Mouse (Mus musculus): Measurements from ENCODE around the gene Tasp1. TPM values are rescaled to one million over a fixed set of nuclear protein-coding genes. Genes with fewer than 3 reads are reported as not detected.
"Not testable (repeated sequence)": the region's sequence is repeated elsewhere in the genome, so short reads cannot be mapped to it uniquely, and the experiment has no call there.

Tasp1 gene
- total RNA-seq, 2 experiments from 2014 or later = 35.8 to 41.4 TPM

- no peak for DNase-seq (ENCODE audit: extremely low spot score in 1 of 2, low spot score in 2 of 2)
- no peak for TF ChIP-seq CTCF (IDR thresholded peaks at IDR 0.05)
- intact Hi-C loops (cut with DNase I) = no loop called here
- Histone ChIP-seq H3K4me3 (no peak overlapping the region), H3K27ac (no peak overlapping the region)
These were observed 14.4 kb upstream of the Tasp1 start for GRCm38 (mm10) chr2:140080747-140081577.

- H3K27ac ChIP-seq; H3K4me3 ChIP-seq; DNase-seq (ENCODE audit: extremely low spot score in 1 of 2, low spot score in 2 of 2); intact Hi-C loops (cut with DNase I): not testable (repeated sequence)
These were observed 12.7 kb upstream of the Tasp1 start for GRCm38 (mm10) chr2:140079284-140079683.

- intact Hi-C loops (cut with DNase I) = no loop called here
- DNase-seq (ENCODE audit: extremely low spot score in 1 of 2, low spot score in 2 of 2) = no peak
- Histone ChIP-seq H3K27ac (no peak overlapping the region), H3K4me3 (no peak overlapping the region)
- no peak for TF ChIP-seq CTCF (IDR thresholded peaks at IDR 0.05)
These were observed 12.1 kb upstream of the Tasp1 start for GRCm38 (mm10) chr2:140078600-140079280.

- intact Hi-C loops (cut with DNase I) = no loop called here
- Histone ChIP-seq H3K27ac (no peak overlapping the region), H3K4me3 (no peak overlapping the region)
- no peak for TF ChIP-seq CTCF (IDR thresholded peaks at IDR 0.05)
- DNase-seq (ENCODE audit: extremely low spot score in 1 of 2, low spot score in 2 of 2) = no peak
These were observed 10.9 kb upstream of the Tasp1 start for GRCm38 (mm10) chr2:140077476-140077875.

GRCm38 (mm10) chr2:140075150-140075549 is 8.5 kb upstream of the Tasp1 start:
- TF ChIP-seq CTCF (IDR thresholded peaks at IDR 0.05) = no peak
- H3K27ac ChIP-seq = no peak overlapping the region
- H3K4me3 ChIP-seq = no peak overlapping the region
- no peak for DNase-seq (ENCODE audit: extremely low spot score in 1 of 2, low spot score in 2 of 2)
- intact Hi-C loops (cut with DNase I) = no loop called here

GRCm38 (mm10) chr2:140067516-140067915 is 911 bp upstream of the Tasp1 start:
- TF ChIP-seq CTCF (IDR thresholded peaks at IDR 0.05) = no peak
- H3K4me3 ChIP-seq = no peak overlapping the region
- intact Hi-C loops (cut with DNase I) = loop anchor here (5.0 to 10.0 kb wide), 2 partner anchors 105 to 327 kb away; partner anchors contain the start of genes Esf1, Macrod2 and Ndufaf5
- no peak overlapping the region for H3K27ac ChIP-seq
- no peak for DNase-seq (ENCODE audit: extremely low spot score in 1 of 2, low spot score in 2 of 2)

GRCm38 (mm10) chr2:140065676-140066075 is 929 bp downstream of the Tasp1 start:
- intact Hi-C loops (cut with DNase I) = loop anchor here (5.0 to 10.0 kb wide), 2 partner anchors 107 to 329 kb away; partner anchors contain the start of genes Esf1, Macrod2 and Ndufaf5
- TF ChIP-seq CTCF (IDR thresholded peaks at IDR 0.05) = peak; percentile 3; the same call in 1 of the 2 replicates
- Histone ChIP-seq H3K27ac (no peak overlapping the region), H3K4me3 (peak overlapping the region; percentile 94)
- no peak for DNase-seq (ENCODE audit: extremely low spot score in 1 of 2, low spot score in 2 of 2)

- no peak for TF ChIP-seq CTCF (IDR thresholded peaks at IDR 0.05)
- Histone ChIP-seq H3K27ac (no peak overlapping the region), H3K4me3 (no peak overlapping the region)
- DNase-seq (ENCODE audit: extremely low spot score in 1 of 2, low spot score in 2 of 2) = no peak
- intact Hi-C loops (cut with DNase I) = loop anchor here (10.0 kb wide), 1 partner anchor 333 kb away; the partner anchor contains the start of gene Macrod2
These were observed 5.1 kb downstream of the Tasp1 start for GRCm38 (mm10) chr2:140061481-140061880.

- no peak overlapping the region for H3K4me3 ChIP-seq
- TF ChIP-seq CTCF (IDR thresholded peaks at IDR 0.05) = no peak
- intact Hi-C loops (cut with DNase I) = loop anchor here (10.0 kb wide), 1 partner anchor 335 kb away; the partner anchor contains the start of gene Macrod2
These were observed 6.3 kb downstream of the Tasp1 start for GRCm38 (mm10) chr2:140060092-140060867.

GRCm38 (mm10) chr2:140058125-140058524 is 8.5 kb downstream of the Tasp1 start:
- Histone ChIP-seq H3K4me3 (no peak overlapping the region), H3K27ac (no peak overlapping the region)
- DNase-seq (ENCODE audit: extremely low spot score in 1 of 2, low spot score in 2 of 2) = no peak
- intact Hi-C loops (cut with DNase I) = no loop called here
- TF ChIP-seq CTCF (IDR thresholded peaks at IDR 0.05) = no peak

More at GRCm38 (mm10) chr2:140060092-140060867, 6.3 kb downstream of the Tasp1 start:
- DNase-seq (ENCODE audit: extremely low spot score in 1 of 2, low spot score in 2 of 2) = no peak
- no peak overlapping the region for H3K27ac ChIP-seq

- DNase-seq (ENCODE audit: extremely low spot score in 1 of 2, low spot score in 2 of 2) = no peak
- H3K4me3 ChIP-seq = no peak overlapping the region
- no peak for TF ChIP-seq CTCF (IDR thresholded peaks at IDR 0.05)
- H3K27ac ChIP-seq = no peak overlapping the region
- intact Hi-C loops (cut with DNase I) = loop anchor here (5.0 kb wide), 1 partner anchor 96 kb away; no protein-coding TSS in a partner anchor
These were observed 14.9 kb downstream of the Tasp1 start for GRCm38 (mm10) chr2:140051607-140052126.
